Mouse (Mus musculus): Measurements from ENCODE around the gene Rnf225. TPM values are rescaled to one million over a fixed set of nuclear protein-coding genes. Genes with fewer than 3 reads are reported as not detected.

Rnf225 gene
- polyA plus RNA-seq, 1 experiment = 0.21 TPM

DNA sequence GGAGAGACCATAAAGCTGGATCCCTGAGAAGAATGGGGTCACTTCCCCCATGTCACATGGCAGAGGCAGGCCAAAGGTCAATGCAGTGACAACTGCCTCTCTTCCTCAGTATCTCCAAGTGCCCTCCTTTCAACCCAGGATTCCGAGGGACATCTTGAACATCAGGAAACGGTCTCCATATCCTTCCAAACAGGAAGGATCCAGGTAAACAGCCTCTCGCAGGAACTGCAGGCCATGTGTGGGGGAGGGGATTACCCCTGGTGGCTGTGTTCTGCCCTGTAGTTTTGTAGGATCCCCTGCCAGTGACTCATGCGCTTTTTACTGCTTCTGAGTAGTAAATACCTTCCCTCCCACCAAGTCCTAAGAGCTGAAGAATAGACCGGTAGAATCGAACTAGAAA is 52.6 kb downstream of the Rnf225 start:
- H3K27ac ChIP-seq (ENCODE audit: insufficient read depth, low read length) = no peak overlapping the region
- 86% methylated on average over 6 of the region's 6 CpGs for WGBS

GRCm38 (mm10) chr7:12980291-12980690 is 53.1 kb downstream of the Rnf225 start:
- Histone ChIP-seq H3K36me3 (ENCODE audit: control insufficient read depth, insufficient read depth, low read length) (no peaks in the 10 kb centered on the region), H3K4me1 (ENCODE audit: control insufficient read depth, insufficient read depth, insufficient read length) (peaks cover 5% of the 10 kb centered on the region; the same call in 1 of the 2 replicates), H3K27ac (ENCODE audit: insufficient read depth, low read length) (no peak overlapping the region), H3K27me3 (ENCODE audit: control insufficient read depth, insufficient read depth, low read length) (no peaks in the 10 kb centered on the region), H3K4me3 (ENCODE audit: extremely low read depth, insufficient read depth, insufficient read length) (no peak overlapping the region)
- TF ChIP-seq POLR2A (IDR thresholded peaks at IDR 0.05; ENCODE audit: low read depth, low read length) = no peak
- no peak for DNase-seq (ENCODE audit: low read depth in 1 of 2, low spot score in 2 of 2)
- WGBS = 91% methylated on average over 7 of the region's 7 CpGs

More for the DNA sequence above, 52.6 kb downstream of the Rnf225 start:
- no peaks in the 10 kb centered on the region for H3K36me3 ChIP-seq (ENCODE audit: control insufficient read depth, insufficient read depth, low read length)
- H3K27me3 ChIP-seq (ENCODE audit: control insufficient read depth, insufficient read depth, low read length) = no peaks in the 10 kb centered on the region
- H3K4me3 ChIP-seq (ENCODE audit: extremely low read depth, insufficient read depth, insufficient read length) = no peak overlapping the region
- DNase-seq (ENCODE audit: low read depth in 1 of 2, low spot score in 2 of 2) = no peak
- no peak for TF ChIP-seq POLR2A (IDR thresholded peaks at IDR 0.05; ENCODE audit: low read depth, low read length)
- TF ChIP-seq CTCF (IDR thresholded peaks at IDR 0.05; ENCODE audit: extremely low read depth, insufficient read depth, insufficient read length, insufficient replicate concordance) = no peak
- peaks cover 5% of the 10 kb centered on the region; the same call in 1 of the 2 replicates for H3K4me1 ChIP-seq (ENCODE audit: control insufficient read depth, insufficient read depth, insufficient read length)

Other genes starting within 250 kb of the Rnf225 start
- gene Vmn2r55, start 242.4 kb upstream of the Rnf225 start, polyA plus RNA-seq (2012; rRNA removed) = not detected in 2 replicates
- gene Vmn2r56, start 192.4 kb upstream of the Rnf225 start, polyA plus RNA-seq (2012; rRNA removed) = not detected in 2 replicates
- gene Zscan18, start 123.8 kb upstream of the Rnf225 start, polyA plus RNA-seq (2012; rRNA removed) = 0.76 and 1.4 TPM in 2 replicates
- 0.81 and 0.92 TPM in 2 replicates for gene Zfp329, start 108.6 kb upstream of the Rnf225 start, polyA plus RNA-seq (2012; rRNA removed)
- gene Zfp110, start 92.7 kb upstream of the Rnf225 start, polyA plus RNA-seq (2012; rRNA removed) = 9.5 and 12.4 TPM in 2 replicates
- 0.65 and 0.85 TPM in 2 replicates for gene Zfp128, start 46.2 kb upstream of the Rnf225 start, polyA plus RNA-seq (2012; rRNA removed)
- 6.8 and 7.1 TPM in 2 replicates for gene Zscan22, start 29.6 kb upstream of the Rnf225 start, polyA plus RNA-seq (2012; rRNA removed)
- 2,106 and 2,648 TPM in 2 replicates for gene Rps5, start 5.1 kb upstream of the Rnf225 start, polyA plus RNA-seq (2012; rRNA removed)
- gene Zfp324, start 38.4 kb downstream of the Rnf225 start, polyA plus RNA-seq (2012; rRNA removed) = 3.7 and 4.7 TPM in 2 replicates
- 4.1 and 5.1 TPM in 2 replicates for gene Zfp446, start 50.4 kb downstream of the Rnf225 start, polyA plus RNA-seq (2012; rRNA removed)
- 0.21 TPM in 2 replicates for gene Slc27a5, start 70.8 kb downstream of the Rnf225 start, polyA plus RNA-seq (2012; rRNA removed)
- gene Trim28, start 71.7 kb downstream of the Rnf225 start, polyA plus RNA-seq (2012; rRNA removed) = 272 TPM in 2 replicates
- 24.5 and 34.5 TPM in 2 replicates for gene Zbtb45, start 82.6 kb downstream of the Rnf225 start, polyA plus RNA-seq (2012; rRNA removed)
- gene Chmp2a, start 107.4 kb downstream of the Rnf225 start, polyA plus RNA-seq (2012; rRNA removed) = 40.2 and 41.1 TPM in 2 replicates
- gene Ube2m, start 110.9 kb downstream of the Rnf225 start, polyA plus RNA-seq (2012; rRNA removed) = 62.7 and 90.8 TPM in 2 replicates
- gene Mzf1, start 127.3 kb downstream of the Rnf225 start, polyA plus RNA-seq (2012; rRNA removed) = 0.76 and 1.1 TPM in 2 replicates
- not detected in 2 replicates for gene Vmn1r85, start 167.8 kb downstream of the Rnf225 start, polyA plus RNA-seq (2012; rRNA removed)
- gene Vmn1r86, start 192.5 kb downstream of the Rnf225 start, polyA plus RNA-seq (2012; rRNA removed) = not detected in 2 replicates
- not detected in 2 replicates for gene Vmn1r87, start 212.7 kb downstream of the Rnf225 start, polyA plus RNA-seq (2012; rRNA removed)
- gene Vmn1r88, start 232.2 kb downstream of the Rnf225 start, polyA plus RNA-seq (2012; rRNA removed) = not detected in 2 replicates

Data from spleen, adult 2 months (tissue).